In the genomic region with DNA sequence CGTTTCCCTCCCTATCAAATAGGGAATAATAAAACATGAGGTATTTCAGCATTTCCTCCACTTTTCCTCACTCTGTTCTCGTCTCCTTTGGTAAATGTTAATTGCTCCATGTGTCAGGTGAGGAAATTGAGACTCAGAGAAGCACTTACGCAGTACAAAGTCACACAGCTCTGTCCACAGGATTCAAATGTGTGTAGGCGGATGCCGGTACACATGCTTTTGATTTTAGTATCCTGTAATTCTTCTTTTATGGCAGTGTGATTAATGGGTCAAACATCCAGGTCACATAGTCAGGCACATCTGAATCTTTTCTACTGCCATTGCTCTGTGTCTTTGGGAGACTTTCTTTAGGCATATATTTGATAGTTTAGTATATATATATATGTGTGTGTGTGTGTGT, we compare ENCODE assay signal across 33 mouse cellular contexts. TPM values are rescaled to one million over a fixed set of nuclear protein-coding genes. Genes with fewer than 3 reads are reported as not detected.
A peak's percentile ranks its signal among the peaks of the same experiment; 100 is the strongest.
DNase-seq lines count a peak whose midpoint lies in the region; ATAC-seq lines count a peak whose summit lies in the region.
"Had no signal": no experiment of that assay in that cellular context is flagged by ENCODE, and none has a peak within 500 bp of the region (broad histone marks: within the 10 kb centered on the region; RNA-seq: fewer than 3 reads in every experiment).

No protein-coding gene starts in this region.

- no peaks in the 10 kb centered on the region for H3K9me3 ChIP-seq in forebrain, embryonic 15.5 days
- H3K9me3 ChIP-seq in forebrain, embryonic 12.5 days: no peaks in the 10 kb centered on the region
- no peaks in the 10 kb centered on the region for H3K9me3 ChIP-seq in embryonic facial prominence, embryonic 15.5 days (replicated peaks)
- H3K9me3 ChIP-seq: liver, embryonic 15.5 days had no signal

- 0 out of 2 replicates have a peak, but pooled peaks have one; percentile 10 for ATAC-seq in forebrain, embryonic 15.5 days (replicated peaks)
- no peak for ATAC-seq in forebrain, embryonic 12.5 days (ENCODE audit: low FRiP score)
- no peak for ATAC-seq in embryonic facial prominence, embryonic 15.5 days (ENCODE audit: insufficient number of reproducible peaks, low FRiP score, low TSS enrichment, low read depth)
- ATAC-seq: inflammation-experienced regulatory T-cells, adult 6 months had no signal

- H3K4me1 ChIP-seq in forebrain, embryonic 15.5 days: peaks cover 18% of the 10 kb centered on the region
- no peaks in the 10 kb centered on the region; the same call in 1 of the 2 replicates for H3K4me1 ChIP-seq in forebrain, embryonic 12.5 days
- 0 out of 2 replicates have a peak, but pooled peaks cover 4% of the 10 kb centered on the region for H3K4me1 ChIP-seq in embryonic facial prominence, embryonic 15.5 days
- H3K4me1 ChIP-seq: liver, embryonic 15.5 days had no signal

- peak; percentile 85 for DNase-seq in 3T3-L1 (ENCODE audit: low read depth, low spot score)
- DNase-seq in embryo, embryonic 10.5 days (ENCODE audit: low spot score): peak; percentile 42
- no peak for DNase-seq in adrenal gland, postnatal 4 days (ENCODE audit: low spot score in 2 of 2)
- DNase-seq in urinary bladder, postnatal 10 days (ENCODE audit: low spot score): no peak
- DNase-seq in right cerebral cortex, postnatal 14 days: no peak
- DNase-seq: adrenal gland, adult 2 months; cerebellum, adult 9-11 months; heart, postnatal 14 days; kidney, adult 18-20 months; kidney, postnatal 10 days; liver; thymus, adult 2 months; thymus, postnatal 4 days had no signal

- H3K9ac ChIP-seq in forebrain, embryonic 15.5 days (replicated peaks): no peak overlapping the region
- no peak overlapping the region for H3K9ac ChIP-seq in forebrain, embryonic 12.5 days
- no peak overlapping the region for H3K9ac ChIP-seq in embryonic facial prominence, embryonic 15.5 days
- H3K9ac ChIP-seq: heart, embryonic 13.5 days; liver, embryonic 15.5 days had no signal

- H3K36me3 ChIP-seq in forebrain, embryonic 15.5 days: no peaks in the 10 kb centered on the region
- H3K36me3 ChIP-seq in forebrain, embryonic 12.5 days (replicated peaks): no peaks in the 10 kb centered on the region
- H3K36me3 ChIP-seq in embryonic facial prominence, embryonic 15.5 days: no peaks in the 10 kb centered on the region
- H3K36me3 ChIP-seq: heart, embryonic 13.5 days; liver, embryonic 15.5 days had no signal

- no peak overlapping the region for H3K4me2 ChIP-seq in forebrain, embryonic 15.5 days (replicated peaks)
- no peak overlapping the region for H3K4me2 ChIP-seq in forebrain, embryonic 12.5 days
- H3K4me2 ChIP-seq in embryonic facial prominence, embryonic 15.5 days (replicated peaks): no peak overlapping the region
- H3K4me2 ChIP-seq: heart, embryonic 13.5 days; liver, embryonic 15.5 days; midbrain, embryonic 11.5 days had no signal

- H3K4me3 ChIP-seq in forebrain, embryonic 15.5 days: no peak overlapping the region
- no peak overlapping the region for H3K4me3 ChIP-seq in forebrain, embryonic 12.5 days (replicated peaks)
- no peak overlapping the region for H3K4me3 ChIP-seq in embryonic facial prominence, embryonic 15.5 days (replicated peaks)
- H3K4me3 ChIP-seq: erythroblast, embryonic 14.5 days; heart, embryonic 13.5 days; left cerebral cortex, adult 2 months; liver, embryonic 15.5 days had no signal

- WGBS in forebrain, embryonic 15.5 days: 57% methylated on average over 5 of the region's 5 CpGs
- 72% methylated on average over 5 of the region's 5 CpGs for WGBS in forebrain, embryonic 12.5 days
- 29% methylated on average over 5 of the region's 5 CpGs for WGBS in embryonic facial prominence, embryonic 15.5 days

- no peaks in the 10 kb centered on the region; the same call in 1 of the 2 replicates for H3K27me3 ChIP-seq in forebrain, embryonic 15.5 days
- H3K27me3 ChIP-seq in forebrain, embryonic 12.5 days: no peaks in the 10 kb centered on the region
- no peaks in the 10 kb centered on the region for H3K27me3 ChIP-seq in embryonic facial prominence, embryonic 15.5 days
- H3K27me3 ChIP-seq: heart, embryonic 13.5 days; liver, embryonic 15.5 days had no signal

- peak overlapping the region; percentile 46; the same call in 1 of the 2 replicates for H3K27ac ChIP-seq in forebrain, embryonic 15.5 days (replicated peaks)
- no peak overlapping the region for H3K27ac ChIP-seq in forebrain, embryonic 12.5 days
- H3K27ac ChIP-seq in embryonic facial prominence, embryonic 15.5 days (replicated peaks): peak overlapping the region; percentile 55
- H3K27ac ChIP-seq: left cerebral cortex, adult 2 months; liver, embryonic 15.5 days; macrophage; stomach, postnatal 0 days had no signal

RNA-seq across cellular contexts. Expression of a gene that starts 41.8 kb away (rescaled TPM):
- polyA plus RNA-seq in forebrain, embryonic 15.5 days (2015; fragmentation: Nextera tagmentation; extraction: Ambion mirVana): not detected in 2 replicates
- not detected in 2 replicates for polyA plus RNA-seq in forebrain, embryonic 12.5 days (2016; fragmentation: Nextera tagmentation; extraction: Ambion mirVana)
- not detected in 2 replicates for polyA plus RNA-seq in embryonic facial prominence, embryonic 15.5 days (2015; fragmentation: Nextera tagmentation; extraction: Ambion mirVana)
- total RNA-seq in adrenal gland, postnatal 4 days (2021): not detected
- total RNA-seq: adrenal gland, adult 2 months; common myeloid progenitor, adult 5-6 weeks; ES-E14; gastrocnemius, adult 8-10 months; heart, postnatal 14 days; layer of hippocampus, postnatal 10 days; left cerebral cortex, adult 2 months; left cerebral cortex, postnatal 36 days; neutrophil, adult 5-6 weeks had no signal
- polyA plus RNA-seq: adrenal gland, adult 2 months; erythroblast, embryonic 14.5 days; gonadal fat pad, adult 2 months; heart, embryonic 13.5 days; hindbrain, embryonic 11.5 days; inflammation-experienced regulatory T-cells, adult 6 months; liver, embryonic 15.5 days; lung, embryonic 16.5 days; macrophage; midbrain, embryonic 11.5 days; stomach, postnatal 0 days; thymus, adult 2 months had no signal

Comparison
In these comparisons a context has a peak if more than half of its experiments do, and no peak if none do; other contexts are left out.
1. DNase-seq: peak in 3T3-L1 (single experiment) and embryo, embryonic 10.5 days (single experiment); none in adrenal gland, postnatal 4 days (0 of 2), urinary bladder, postnatal 10 days (single experiment) and right cerebral cortex, postnatal 14 days (single experiment).